Mouse (Mus musculus): ENCODE results near the gene Tcam1. TPM values are rescaled to one million over a fixed set of nuclear protein-coding genes. Genes with fewer than 3 reads are reported as not detected.

Tcam1 gene
- polyA plus RNA-seq, 1 experiment, result 0.11 TPM

- Histone ChIP-seq H3K27me3 (ENCODE audit: control insufficient read depth, insufficient read depth, low read length) (no peaks in the 10 kb centered on the region), H3K27ac (ENCODE audit: insufficient read depth, low read length) (no peak overlapping the region), H3K4me3 (ENCODE audit: extremely low read depth, insufficient read depth, insufficient read length) (no peak overlapping the region), H3K36me3 (ENCODE audit: control insufficient read depth, insufficient read depth, low read length) (no peaks in the 10 kb centered on the region), H3K4me1 (ENCODE audit: control insufficient read depth, insufficient read depth, insufficient read length) (peaks cover 20% of the 10 kb centered on the region; the same call in 1 of the 2 replicates)
- TF ChIP-seq POLR2A (IDR thresholded peaks at IDR 0.05; ENCODE audit: low read depth, low read length) (no peak), CTCF (IDR thresholded peaks at IDR 0.05; ENCODE audit: extremely low read depth, insufficient read depth, insufficient read length, insufficient replicate concordance) (no peak)
- 80% methylated on average over 8 of the region's 8 CpGs for WGBS
- DNase-seq (ENCODE audit: low read depth in 1 of 2, low spot score in 2 of 2), result no peak
These were observed 50.0 kb downstream of the Tcam1 start for GRCm38 (mm10) chr11:106326475-106326874.

DNA sequence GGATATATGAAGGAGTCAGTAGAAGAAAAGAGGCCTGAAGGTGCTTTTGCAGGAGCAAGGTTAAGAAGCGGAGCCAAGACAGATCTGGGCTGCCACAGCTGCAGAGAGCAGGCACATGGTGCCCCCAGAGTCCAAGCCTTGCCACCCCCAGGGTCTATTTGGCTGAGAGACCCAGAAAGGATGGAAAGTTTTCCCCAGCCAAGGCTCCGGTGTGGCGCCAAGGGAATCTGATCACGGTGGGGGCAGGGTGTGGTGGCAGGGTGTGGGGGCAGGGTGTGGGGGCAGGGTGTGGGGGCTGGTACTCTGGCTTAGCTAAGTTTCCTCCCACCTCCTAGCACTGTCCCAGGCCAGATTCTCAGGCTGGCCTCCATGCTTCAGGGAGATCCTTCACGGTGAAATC, 52.0 kb downstream of the Tcam1 start:
- Histone ChIP-seq H3K27me3 (ENCODE audit: control insufficient read depth, insufficient read depth, low read length) (no peaks in the 10 kb centered on the region), H3K4me1 (ENCODE audit: control insufficient read depth, insufficient read depth, insufficient read length) (peaks cover 22% of the 10 kb centered on the region; the same call in 1 of the 2 replicates), H3K27ac (ENCODE audit: insufficient read depth, low read length) (no peak overlapping the region), H3K4me3 (ENCODE audit: extremely low read depth, insufficient read depth, insufficient read length) (no peak overlapping the region), H3K36me3 (ENCODE audit: control insufficient read depth, insufficient read depth, low read length) (no peaks in the 10 kb centered on the region)
- no peak for DNase-seq (ENCODE audit: low read depth in 1 of 2, low spot score in 2 of 2)
- TF ChIP-seq CTCF (IDR thresholded peaks at IDR 0.05; ENCODE audit: extremely low read depth, insufficient read depth, insufficient read length, insufficient replicate concordance) (no peak), POLR2A (IDR thresholded peaks at IDR 0.05; ENCODE audit: low read depth, low read length) (no peak)
- 79% methylated on average over 5 of the region's 5 CpGs for WGBS

DNA sequence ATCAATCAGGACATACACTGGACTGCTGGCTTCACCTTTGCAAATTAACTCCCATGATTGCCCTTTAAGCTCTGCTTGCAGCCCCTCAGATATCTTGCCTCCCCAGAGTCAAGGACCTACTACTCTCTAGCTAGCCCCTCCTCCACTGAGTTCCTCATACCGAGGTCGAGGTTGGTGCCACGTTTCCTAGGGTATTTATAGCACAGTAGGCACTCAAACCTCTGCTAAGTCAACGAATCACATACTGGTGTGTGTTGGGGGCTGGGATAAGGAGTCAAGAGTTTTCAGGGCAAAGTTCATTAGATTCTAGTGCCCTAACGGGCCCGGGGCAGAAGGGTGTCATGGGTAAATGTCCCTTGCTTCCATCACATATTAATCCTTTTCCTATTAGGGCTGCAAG, 52.7 kb downstream of the Tcam1 start:
- Histone ChIP-seq H3K27ac (ENCODE audit: insufficient read depth, low read length) (no peak overlapping the region), H3K27me3 (ENCODE audit: control insufficient read depth, insufficient read depth, low read length) (no peaks in the 10 kb centered on the region), H3K4me3 (ENCODE audit: extremely low read depth, insufficient read depth, insufficient read length) (no peak overlapping the region), H3K36me3 (ENCODE audit: control insufficient read depth, insufficient read depth, low read length) (no peaks in the 10 kb centered on the region), H3K4me1 (ENCODE audit: control insufficient read depth, insufficient read depth, insufficient read length) (peaks cover 19% of the 10 kb centered on the region; the same call in 1 of the 2 replicates)
- TF ChIP-seq CTCF (IDR thresholded peaks at IDR 0.05; ENCODE audit: extremely low read depth, insufficient read depth, insufficient read length, insufficient replicate concordance) (no peak), POLR2A (IDR thresholded peaks at IDR 0.05; ENCODE audit: low read depth, low read length) (no peak)
- no peak for DNase-seq (ENCODE audit: low read depth in 1 of 2, low spot score in 2 of 2)
- WGBS, result 13% methylated on average over 6 of the region's 6 CpGs

DNA sequence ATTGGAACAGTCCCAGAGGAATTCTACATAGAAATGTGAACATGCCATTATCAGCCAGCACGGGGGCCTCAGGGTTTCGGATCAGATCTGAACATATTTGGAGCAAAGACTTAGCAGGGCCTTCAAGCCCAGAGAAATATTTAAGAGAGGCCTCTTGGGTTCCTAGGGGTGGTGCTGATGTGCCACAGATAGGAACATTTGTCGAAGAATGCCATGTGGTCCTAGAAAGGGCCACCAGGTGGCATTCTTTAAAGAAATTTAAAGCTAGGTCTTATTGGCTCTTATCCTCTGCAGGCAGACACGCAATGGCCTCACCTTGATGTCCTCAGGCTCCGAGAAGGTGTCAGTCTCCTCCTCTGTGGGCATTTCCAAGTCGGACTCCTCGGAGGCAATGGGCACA, 53.2 kb downstream of the Tcam1 start:
- TF ChIP-seq CTCF (IDR thresholded peaks at IDR 0.05; ENCODE audit: extremely low read depth, insufficient read depth, insufficient read length, insufficient replicate concordance) (peak; percentile 60; the same call in 1 of the 2 replicates), POLR2A (IDR thresholded peaks at IDR 0.05; ENCODE audit: low read depth, low read length) (no peak)
- Histone ChIP-seq H3K27me3 (ENCODE audit: control insufficient read depth, insufficient read depth, low read length) (no peaks in the 10 kb centered on the region), H3K4me3 (ENCODE audit: extremely low read depth, insufficient read depth, insufficient read length) (no peak overlapping the region), H3K36me3 (ENCODE audit: control insufficient read depth, insufficient read depth, low read length) (no peaks in the 10 kb centered on the region), H3K4me1 (ENCODE audit: control insufficient read depth, insufficient read depth, insufficient read length) (peaks cover 17% of the 10 kb centered on the region; the same call in 1 of the 2 replicates), H3K27ac (ENCODE audit: insufficient read depth, low read length) (no peak overlapping the region)
- 23% methylated on average over 7 of the region's 7 CpGs for WGBS
- peak; percentile 68 to 76 for DNase-seq (ENCODE audit: low read depth in 1 of 2, low spot score in 2 of 2)

DNA sequence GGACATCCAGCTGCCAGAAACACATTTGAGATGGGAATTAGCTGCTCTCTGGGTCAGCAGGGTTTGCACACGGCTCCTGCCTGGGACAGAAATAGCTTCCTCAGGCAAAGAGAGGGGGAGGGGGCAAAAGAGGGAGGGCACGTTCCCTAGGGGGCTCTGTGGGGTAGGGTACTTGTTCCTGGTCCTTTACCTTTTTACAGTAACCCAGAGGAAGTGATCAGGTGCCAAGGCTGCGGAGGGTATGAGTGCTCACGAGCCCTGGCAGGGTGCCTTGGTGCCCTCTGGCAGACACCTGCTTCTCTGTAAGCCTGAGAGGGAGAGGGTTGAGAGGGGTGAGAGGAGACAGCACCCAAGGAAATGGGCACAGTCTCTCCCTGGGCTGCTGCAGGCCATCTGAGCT, 56.0 kb downstream of the Tcam1 start:
- no peak overlapping the region for H3K27ac ChIP-seq (ENCODE audit: insufficient read depth, low read length)
- DNase-seq (ENCODE audit: low read depth in 1 of 2, low spot score in 2 of 2), result no peak
- peaks cover 18% of the 10 kb centered on the region; the same call in 1 of the 2 replicates for H3K4me1 ChIP-seq (ENCODE audit: control insufficient read depth, insufficient read depth, insufficient read length)
- H3K36me3 ChIP-seq (ENCODE audit: control insufficient read depth, insufficient read depth, low read length), result no peaks in the 10 kb centered on the region
- no peak overlapping the region for H3K4me3 ChIP-seq (ENCODE audit: extremely low read depth, insufficient read depth, insufficient read length)
- no peaks in the 10 kb centered on the region for H3K27me3 ChIP-seq (ENCODE audit: control insufficient read depth, insufficient read depth, low read length)
- WGBS, result 11% methylated on average over 4 of the region's 4 CpGs
- TF ChIP-seq POLR2A (IDR thresholded peaks at IDR 0.05; ENCODE audit: low read depth, low read length) (no peak), CTCF (IDR thresholded peaks at IDR 0.05; ENCODE audit: extremely low read depth, insufficient read depth, insufficient read length, insufficient replicate concordance) (no peak)

DNA sequence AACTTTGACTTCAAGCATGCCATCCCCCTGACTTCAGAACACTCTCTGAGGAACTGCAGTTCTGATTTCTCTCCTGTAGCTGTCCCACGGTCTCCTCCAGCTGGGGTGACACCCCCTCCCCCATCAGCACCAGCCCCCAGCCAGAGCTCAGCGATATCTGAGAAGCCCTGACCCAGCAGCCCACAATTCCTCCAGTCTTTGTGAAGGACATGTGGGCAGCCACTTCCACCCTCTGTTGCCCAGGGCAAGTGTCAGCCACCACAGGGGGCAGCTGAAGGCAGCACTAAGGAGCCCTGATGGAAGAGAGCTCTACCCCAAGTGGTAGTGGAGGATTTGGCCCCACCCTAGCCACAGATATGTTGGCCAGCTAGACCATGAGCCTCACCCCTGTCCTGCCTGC, 57.6 kb downstream of the Tcam1 start:
- DNase-seq (ENCODE audit: low read depth in 1 of 2, low spot score in 2 of 2), result no peak
- WGBS, result 15% methylated on average over 2 of the region's 2 CpGs
- peak overlapping the region; percentile 26; the same call in 1 of the 2 replicates for H3K27ac ChIP-seq (ENCODE audit: insufficient read depth, low read length)
- peaks cover 15% of the 10 kb centered on the region; the same call in 1 of the 2 replicates for H3K4me1 ChIP-seq (ENCODE audit: control insufficient read depth, insufficient read depth, insufficient read length)
- H3K36me3 ChIP-seq (ENCODE audit: control insufficient read depth, insufficient read depth, low read length), result no peaks in the 10 kb centered on the region
- no peak overlapping the region for H3K4me3 ChIP-seq (ENCODE audit: extremely low read depth, insufficient read depth, insufficient read length)
- no peak for TF ChIP-seq CTCF (IDR thresholded peaks at IDR 0.05; ENCODE audit: extremely low read depth, insufficient read depth, insufficient read length, insufficient replicate concordance)
- TF ChIP-seq POLR2A (IDR thresholded peaks at IDR 0.05; ENCODE audit: low read depth, low read length), result no peak
- no peaks in the 10 kb centered on the region for H3K27me3 ChIP-seq (ENCODE audit: control insufficient read depth, insufficient read depth, low read length)

DNA sequence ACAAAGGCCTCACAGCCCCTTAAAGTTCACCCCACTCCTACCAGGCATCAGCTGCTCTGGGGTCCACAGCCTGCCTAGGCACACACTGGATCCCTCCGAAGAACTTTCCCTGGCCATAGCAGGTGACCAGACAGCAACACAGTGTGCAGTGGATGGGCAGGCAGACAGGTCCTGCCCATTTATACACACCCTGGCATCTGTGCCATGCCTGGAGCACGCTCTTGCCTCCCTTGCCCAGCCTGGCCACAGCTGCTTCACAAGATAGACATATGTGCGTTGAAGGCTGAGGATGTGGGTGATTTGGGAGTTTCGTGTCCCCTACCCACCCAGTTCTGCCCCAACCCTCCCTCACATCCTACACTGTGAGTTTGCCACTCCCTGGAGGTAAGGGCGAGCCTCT, 61.6 kb downstream of the Tcam1 start:
- TF ChIP-seq POLR2A (IDR thresholded peaks at IDR 0.05; ENCODE audit: low read depth, low read length), result no peak
- no peak for TF ChIP-seq CTCF (IDR thresholded peaks at IDR 0.05; ENCODE audit: extremely low read depth, insufficient read depth, insufficient read length, insufficient replicate concordance)
- H3K27me3 ChIP-seq (ENCODE audit: control insufficient read depth, insufficient read depth, low read length), result no peaks in the 10 kb centered on the region
- H3K4me1 ChIP-seq (ENCODE audit: control insufficient read depth, insufficient read depth, insufficient read length), result peaks cover 13% of the 10 kb centered on the region; the same call in 1 of the 2 replicates
- H3K4me3 ChIP-seq (ENCODE audit: extremely low read depth, insufficient read depth, insufficient read length), result no peak overlapping the region
- 86% methylated on average over 5 of the region's 5 CpGs for WGBS
- H3K36me3 ChIP-seq (ENCODE audit: control insufficient read depth, insufficient read depth, low read length), result no peaks in the 10 kb centered on the region
- DNase-seq (ENCODE audit: low read depth in 1 of 2, low spot score in 2 of 2), result no peak
- H3K27ac ChIP-seq (ENCODE audit: insufficient read depth, low read length), result no peak overlapping the region

Other genes with a start within 250 kb of the Tcam1 start
- gene Dcaf7, start 239.8 kb upstream of the Tcam1 start, polyA plus RNA-seq (2012; rRNA removed), result 35.8 and 44.0 TPM in 2 replicates
- gene Taco1, start 210.6 kb upstream of the Tcam1 start, polyA plus RNA-seq (2012; rRNA removed), result 6.1 and 7.6 TPM in 2 replicates
- 34.1 and 37.1 TPM in 2 replicates for gene Map3k3, start 192.1 kb upstream of the Tcam1 start, polyA plus RNA-seq (2012; rRNA removed)
- gene Gm10840, start 115.8 kb upstream of the Tcam1 start, polyA plus RNA-seq (2012; rRNA removed), result 0.72 TPM in 1 of 2 replicates, not detected in the other
- 305 and 309 TPM in 2 replicates for gene Limd2, start 115.8 kb upstream of the Tcam1 start, polyA plus RNA-seq (2012; rRNA removed)
- 32.6 and 36.7 TPM in 2 replicates for gene Strada, start 74.5 kb upstream of the Tcam1 start, polyA plus RNA-seq (2012; rRNA removed)
- 7.0 and 7.3 TPM in 2 replicates for gene Ccdc47, start 60.3 kb upstream of the Tcam1 start, polyA plus RNA-seq (2012; rRNA removed)
- gene Ddx42, start 59.7 kb upstream of the Tcam1 start, polyA plus RNA-seq (2012; rRNA removed), result 7.1 and 7.4 TPM in 2 replicates
- 12.2 and 14.4 TPM in 2 replicates for gene Ftsj3, start 20.6 kb upstream of the Tcam1 start, polyA plus RNA-seq (2012; rRNA removed)
- 18.6 and 18.9 TPM in 2 replicates for gene Psmc5, start 20.5 kb upstream of the Tcam1 start, polyA plus RNA-seq (2012; rRNA removed)
- 120 and 146 TPM in 2 replicates for gene Smarcd2, start 3.7 kb upstream of the Tcam1 start, polyA plus RNA-seq (2012; rRNA removed)
- 4.7 and 5.4 TPM in 2 replicates for gene Gh, start 25.2 kb downstream of the Tcam1 start, polyA plus RNA-seq (2012; rRNA removed)
- gene Cd79b, start 38.1 kb downstream of the Tcam1 start, polyA plus RNA-seq (2012; rRNA removed), result 556 and 588 TPM in 2 replicates
- gene Scn4a, start 76.6 kb downstream of the Tcam1 start, polyA plus RNA-seq (2012; rRNA removed), result 6.1 and 6.5 TPM in 2 replicates
- 0.55 and 0.82 TPM in 2 replicates for gene Prr29, start 88.8 kb downstream of the Tcam1 start, polyA plus RNA-seq (2012; rRNA removed)
- gene Icam2, start 111.4 kb downstream of the Tcam1 start, polyA plus RNA-seq (2012; rRNA removed), result 82.6 and 93.8 TPM in 2 replicates
- 12.7 and 18.1 TPM in 2 replicates for gene Ern1, start 211.2 kb downstream of the Tcam1 start, polyA plus RNA-seq (2012; rRNA removed)

Measured in spleen, adult 2 months (tissue).